Mouse (Mus musculus) C2C12 (cell line): ENCODE data around the gene Tacc3. TPM values are rescaled to one million over a fixed set of nuclear protein-coding genes. Genes with fewer than 3 reads are reported as not detected.

ENCODE experiments used
- H3K27me3 ChIP-seq: one replicate; pipeline ENCODE4 v1.6.1; 2011; ENCODE audit not compliant: control insufficient read depth, insufficient read depth, insufficient read length
- H3K36me3 ChIP-seq: one replicate; pipeline ENCODE4 v1.6.1; 2011; ENCODE audit not compliant: control insufficient read depth, insufficient read depth
- H3K4me3 ChIP-seq: one replicate; pipeline ENCODE4 v1.5.1; 2011; ENCODE audit warnings: mild to moderate bottlenecking, control low read depth; ENCODE audit not compliant: poor library complexity, insufficient read depth, severe bottlenecking
- H3K79me2 ChIP-seq: one replicate; pipeline ENCODE4 v1.6.1; 2011; ENCODE audit not compliant: control insufficient read depth, insufficient read depth
- H3K79me3 ChIP-seq: one replicate; pipeline ENCODE4 v1.6.1; 2011; ENCODE audit warnings: low read depth, control low read depth
- H3ac ChIP-seq: one replicate; pipeline ENCODE3; 2011; ENCODE audit warnings: low read depth; ENCODE audit not compliant: control insufficient read depth, insufficient read length
- CEBPB ChIP-seq: IDR thresholded peaks from one replicate; pipeline ENCODE4 v1.6.1; 2011; ENCODE audit warnings: low read depth, mild to moderate bottlenecking, control low read depth, moderate library complexity
- CTCF ChIP-seq: IDR thresholded peaks from one replicate; pipeline ENCODE4 v1.5.1; 2011; ENCODE audit not compliant: control insufficient read depth, insufficient read depth, insufficient read length
- FOSL1 ChIP-seq: IDR thresholded peaks from one replicate; pipeline ENCODE4 v1.8.0; 2011; ENCODE audit warnings: mild to moderate bottlenecking, low read length; ENCODE audit not compliant: poor library complexity, insufficient read depth, severe bottlenecking
- MAX ChIP-seq: IDR thresholded peaks from one replicate; pipeline ENCODE4 v1.6.1; 2011; ENCODE audit warnings: mild to moderate bottlenecking, control low read depth
- MYOD1 ChIP-seq: IDR thresholded peaks from one replicate; pipeline ENCODE4 v1.6.1; 2011; ENCODE audit warnings: low read depth; ENCODE audit not compliant: control insufficient read depth, insufficient read length
- MYOG ChIP-seq: IDR thresholded peaks from one replicate; pipeline ENCODE4 v1.6.1; 2011; ENCODE audit not compliant: control insufficient read depth, insufficient read length; ENCODE audit errors: extremely low read depth
- USF1 ChIP-seq: IDR thresholded peaks from one replicate; pipeline ENCODE4 v1.6.1; 2011; ENCODE audit warnings: low read depth, mild to moderate bottlenecking, control low read depth, moderate library complexity
- polyA plus RNA-seq: library from polyadenylated mRNA; unstranded; fragments of >200 nt; fragmentation: generic; extraction: Trizol; gene quantifications from one replicate; pipeline ENCODE4 v1.2.1, GENCODE M21; 2012; ENCODE audit warnings: missing spikeins

Gene Tacc3
- polyA plus RNA-seq, 1 experiment, result 109 TPM

DNA sequence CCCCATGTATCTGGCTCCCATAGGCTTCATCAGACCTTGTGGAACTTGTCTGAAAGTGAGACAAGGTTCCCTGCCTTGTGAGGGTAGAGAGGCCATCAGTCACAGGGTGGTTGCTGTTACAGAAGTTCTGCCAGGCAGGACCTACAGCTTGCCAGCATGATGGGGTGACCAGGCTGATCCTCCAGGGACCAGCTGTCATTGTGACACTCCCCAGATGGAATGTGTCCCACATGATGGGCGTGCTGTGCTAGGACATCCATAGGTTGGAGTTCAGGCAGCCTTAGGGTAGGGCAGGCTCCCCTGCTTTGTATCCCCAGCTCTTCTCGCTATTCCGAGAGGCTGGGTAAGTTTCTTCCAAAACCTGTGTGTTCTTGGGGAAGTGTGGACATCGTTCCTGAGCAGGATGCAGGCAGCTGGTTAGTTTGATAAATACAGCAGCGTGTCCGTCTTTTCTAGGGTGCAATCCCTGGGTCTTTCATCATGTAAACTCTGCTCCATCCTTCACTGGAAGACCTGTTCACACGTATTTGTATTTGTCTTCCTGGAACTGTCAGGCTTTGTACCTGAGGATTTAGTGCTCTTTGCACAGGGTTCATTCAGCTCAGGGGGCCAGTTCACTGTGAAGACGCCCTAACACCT, 63.0 kb downstream of the Tacc3 start:
- no peaks in the 10 kb centered on the region for H3K79me3 ChIP-seq
- no peak overlapping the region for H3ac ChIP-seq
- no peaks in the 10 kb centered on the region for H3K79me2 ChIP-seq
- TF ChIP-seq MYOG, result no peak
- TF ChIP-seq MYOD1, result no peak
- no peak for TF ChIP-seq MAX
- TF ChIP-seq CTCF, result no peak
- TF ChIP-seq CEBPB, result no peak
- no peak for TF ChIP-seq FOSL1
- no peak for TF ChIP-seq USF1
- peaks cover 21% of the 10 kb centered on the region for H3K27me3 ChIP-seq
- H3K4me3 ChIP-seq, result no peak overlapping the region
- no peaks in the 10 kb centered on the region for H3K36me3 ChIP-seq

DNA sequence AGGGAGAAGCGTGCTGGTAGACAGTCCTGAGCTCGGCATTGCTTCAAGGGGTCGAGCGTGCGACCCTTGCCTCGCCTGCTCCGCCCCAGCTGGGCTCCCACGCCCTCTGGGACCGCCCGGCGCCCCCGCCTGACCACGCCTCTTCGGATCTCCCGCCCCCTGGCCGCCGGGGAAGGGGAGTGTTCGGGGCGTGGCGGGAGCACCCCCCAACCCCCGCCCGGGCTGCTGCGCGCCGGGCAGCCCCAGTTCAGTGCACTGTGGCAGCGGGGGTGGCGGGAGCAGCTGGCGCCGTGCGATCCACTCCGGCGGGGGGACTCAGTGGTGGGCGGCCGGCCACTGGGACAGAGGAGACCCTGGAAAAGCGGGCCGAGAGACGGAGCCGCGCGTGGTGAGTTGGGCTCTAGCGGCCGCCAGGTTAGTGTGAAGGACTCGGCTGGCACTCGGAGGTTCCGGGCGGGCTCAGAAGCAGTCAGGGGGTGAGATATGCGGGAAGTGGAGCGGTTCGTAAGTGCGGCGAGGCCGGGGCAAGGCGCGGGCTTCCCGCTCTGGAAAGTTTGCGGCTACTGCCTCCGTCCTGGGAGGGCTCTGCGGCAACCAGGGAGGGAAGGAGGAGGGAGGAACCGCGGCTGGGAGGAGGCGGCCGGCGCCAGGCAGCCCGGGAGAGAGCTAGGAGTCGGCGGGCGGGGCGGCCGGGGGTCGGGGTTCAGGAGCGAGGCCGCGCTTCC, 63.8 kb downstream of the Tacc3 start, which contains the start of gene Fgfr3:
Fgfr3 (plus strand) TSS at position 134 of the 725 bp plus-strand sequence.
- Histone ChIP-seq H3K27me3 (peaks cover 21% of the 10 kb centered on the region), H3K4me3 (peak within 1 kb of the TSS; percentile 25), H3K36me3 (no peaks in the 10 kb centered on the region), H3K79me2 (no peaks in the 10 kb centered on the region), H3K79me3 (no peaks in the 10 kb centered on the region), H3ac (peak within 1 kb of the TSS; percentile 64)
- no peak for TF ChIP-seq MYOD1
- no peak for TF ChIP-seq MAX
- no peak for TF ChIP-seq CEBPB
- no peak for TF ChIP-seq CTCF
- TF ChIP-seq MYOG, result no peak
- no peak for TF ChIP-seq USF1
- no peak for TF ChIP-seq FOSL1

DNA sequence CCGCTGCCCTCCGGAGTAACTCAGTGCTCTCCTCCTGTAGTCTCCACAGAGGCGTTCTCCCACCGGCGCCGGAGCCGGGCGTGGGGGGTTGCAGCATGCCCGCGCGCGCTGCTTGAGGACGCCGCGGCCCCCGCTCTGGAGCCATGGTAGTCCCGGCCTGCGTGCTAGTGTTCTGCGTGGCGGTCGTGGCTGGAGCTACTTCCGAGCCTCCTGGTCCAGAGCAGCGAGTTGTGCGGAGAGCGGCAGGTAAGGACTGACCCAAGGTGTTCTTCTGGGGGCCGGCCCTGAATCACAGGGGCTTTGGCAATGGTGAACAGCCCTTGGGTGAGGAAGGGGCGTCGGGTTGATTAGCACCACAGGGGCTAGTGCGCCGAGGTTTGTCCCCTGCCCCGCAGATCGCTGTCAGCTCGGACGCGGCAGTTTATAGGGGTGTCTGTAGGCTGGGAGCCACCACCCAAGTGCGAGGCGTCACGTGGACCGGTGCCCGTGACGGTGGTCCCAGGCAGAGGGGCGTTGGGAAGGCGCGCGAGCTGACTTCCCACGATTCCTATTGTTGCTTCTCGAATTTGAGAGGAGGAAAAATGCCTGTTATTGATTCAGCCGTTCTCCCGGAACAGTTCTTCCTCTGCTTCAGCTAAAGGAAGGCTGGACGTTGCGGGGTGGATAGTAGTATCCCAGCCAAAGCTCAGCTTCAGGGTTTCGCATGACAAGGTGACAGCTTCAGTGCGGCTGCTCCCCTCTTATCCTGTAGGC, 64.5 kb downstream of the Tacc3 start:
- peaks cover 21% of the 10 kb centered on the region for H3K27me3 ChIP-seq

GRCm38 (mm10) chr5:33723019-33723640, 65.2 kb downstream of the Tacc3 start:
- H3ac ChIP-seq, result no peak overlapping the region
- peaks cover 21% of the 10 kb centered on the region for H3K27me3 ChIP-seq
- no peaks in the 10 kb centered on the region for H3K36me3 ChIP-seq
- no peaks in the 10 kb centered on the region for H3K79me3 ChIP-seq
- no peaks in the 10 kb centered on the region for H3K79me2 ChIP-seq
- no peak overlapping the region for H3K4me3 ChIP-seq
- no peak for TF ChIP-seq MYOD1
- TF ChIP-seq MYOG, result no peak
- no peak for TF ChIP-seq CTCF
- no peak for TF ChIP-seq MAX
- no peak for TF ChIP-seq FOSL1
- TF ChIP-seq CEBPB, result no peak
- TF ChIP-seq USF1, result no peak

More for the DNA sequence above, 64.5 kb downstream of the Tacc3 start:
- Histone ChIP-seq H3ac (peak overlapping the region; percentile 64), H3K4me3 (peak overlapping the region; percentile 25), H3K79me2 (no peaks in the 10 kb centered on the region), H3K36me3 (no peaks in the 10 kb centered on the region), H3K79me3 (no peaks in the 10 kb centered on the region)
- TF ChIP-seq FOSL1 (no peak), CEBPB (no peak), MYOG (no peak), CTCF (no peak), MYOD1 (no peak), USF1 (no peak), MAX (no peak)

DNA sequence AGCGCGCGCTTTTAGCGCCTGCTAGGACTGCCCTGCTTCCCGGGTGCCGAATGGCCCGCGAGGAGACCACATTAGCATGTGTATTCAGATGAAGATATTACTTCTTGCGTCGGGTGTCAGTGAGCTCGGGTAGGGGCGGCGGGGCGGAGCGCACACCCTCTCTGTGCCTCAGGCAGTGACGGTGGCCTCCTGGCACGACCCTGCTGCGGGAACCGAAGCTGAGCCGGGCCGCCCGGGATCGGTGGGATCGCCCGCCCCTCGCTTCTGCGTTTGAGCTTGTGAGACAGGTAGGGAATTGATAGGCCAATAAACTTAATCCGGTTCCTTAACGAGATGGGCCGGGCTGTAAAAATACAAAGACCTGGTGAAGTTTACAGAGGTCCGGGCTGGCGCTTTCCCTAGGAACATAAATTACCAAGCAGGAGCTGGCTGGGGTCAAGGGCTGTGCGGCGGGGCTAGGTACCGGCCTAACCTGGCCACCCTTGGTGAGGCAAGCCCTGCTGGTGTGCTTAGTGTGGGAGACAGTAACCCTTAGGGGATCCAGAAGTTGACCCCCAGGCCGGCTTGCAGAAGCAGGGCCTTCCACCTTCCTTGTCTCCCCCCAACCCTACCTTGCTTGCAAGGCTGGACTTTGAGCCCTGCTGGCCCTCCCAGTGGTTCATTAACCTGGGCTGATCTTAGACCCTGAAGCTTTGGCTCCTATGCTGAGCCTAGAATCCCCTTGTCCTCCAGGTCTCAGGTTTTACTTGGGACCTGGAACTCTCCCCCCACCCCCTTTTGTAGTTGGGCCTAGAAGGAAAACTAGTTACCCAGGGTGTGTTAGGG, 65.9 kb downstream of the Tacc3 start:
- no peak for TF ChIP-seq MYOD1
- TF ChIP-seq CTCF, result no peak
- no peak for TF ChIP-seq FOSL1
- no peak for TF ChIP-seq MAX
- TF ChIP-seq CEBPB, result no peak
- no peak for TF ChIP-seq USF1
- no peak for TF ChIP-seq MYOG
- Histone ChIP-seq H3K79me2 (no peaks in the 10 kb centered on the region), H3K4me3 (no peak overlapping the region), H3K79me3 (no peaks in the 10 kb centered on the region), H3ac (no peak overlapping the region), H3K36me3 (no peaks in the 10 kb centered on the region), H3K27me3 (peaks cover 21% of the 10 kb centered on the region)
